Mouse (Mus musculus): ENCODE results near the gene Adamts15. TPM values are rescaled to one million over a fixed set of nuclear protein-coding genes. Genes with fewer than 3 reads are reported as not detected.

The Adamts15 gene
- total RNA-seq, 2 experiments from 2014 or later: 4.3 to 8.8 TPM

DNA sequence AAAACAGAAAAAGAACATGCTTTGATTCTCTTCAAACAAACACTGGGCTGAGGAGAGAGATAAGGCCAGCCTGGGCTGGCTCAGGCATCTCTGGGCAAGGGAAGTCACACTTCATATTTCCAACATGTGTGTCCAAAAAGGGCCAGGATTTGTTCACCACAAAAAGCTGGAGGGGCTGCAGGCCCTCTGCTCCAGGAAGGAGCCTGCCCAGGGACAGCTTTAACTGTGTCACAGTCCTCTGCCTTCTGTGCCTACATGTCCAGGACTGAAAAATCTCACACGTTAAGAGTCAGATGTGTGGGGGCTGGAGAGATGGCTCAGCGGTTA, 42.3 kb downstream of the Adamts15 start:
- DNase-seq: no peak

DNA sequence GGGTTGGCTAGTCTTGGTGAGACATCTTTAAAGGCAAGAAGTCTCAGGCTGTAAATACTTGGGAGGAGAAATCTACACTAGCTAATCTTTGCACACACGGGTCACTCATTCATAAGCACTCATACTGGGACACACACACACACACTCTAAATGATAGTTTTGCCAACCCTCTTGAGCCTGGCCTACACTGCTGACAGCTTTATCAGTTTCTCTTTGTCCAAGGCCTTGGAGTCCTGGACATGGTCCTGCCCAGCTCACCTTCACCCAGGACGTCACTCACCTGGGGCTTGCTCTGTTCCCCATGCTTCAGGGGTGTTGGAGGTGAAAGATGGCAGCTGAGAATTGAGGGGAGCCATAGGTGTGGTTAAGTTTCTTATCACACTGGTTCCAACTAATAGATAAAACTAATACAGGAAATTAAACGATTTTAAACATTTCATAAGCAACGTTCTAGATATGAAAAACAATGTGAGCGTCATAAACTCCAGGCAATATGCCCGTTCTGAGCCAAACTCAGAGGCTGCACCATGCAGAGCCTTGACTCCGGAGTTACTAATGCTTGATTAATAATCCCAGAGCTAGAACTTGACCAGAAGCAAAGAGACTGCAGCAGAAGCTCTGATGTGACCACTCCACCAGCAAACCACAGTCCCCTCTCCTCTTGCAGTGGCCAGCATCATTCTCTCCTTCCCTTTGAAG, 42.9 kb downstream of the Adamts15 start:
- DNase-seq: no peak

DNA sequence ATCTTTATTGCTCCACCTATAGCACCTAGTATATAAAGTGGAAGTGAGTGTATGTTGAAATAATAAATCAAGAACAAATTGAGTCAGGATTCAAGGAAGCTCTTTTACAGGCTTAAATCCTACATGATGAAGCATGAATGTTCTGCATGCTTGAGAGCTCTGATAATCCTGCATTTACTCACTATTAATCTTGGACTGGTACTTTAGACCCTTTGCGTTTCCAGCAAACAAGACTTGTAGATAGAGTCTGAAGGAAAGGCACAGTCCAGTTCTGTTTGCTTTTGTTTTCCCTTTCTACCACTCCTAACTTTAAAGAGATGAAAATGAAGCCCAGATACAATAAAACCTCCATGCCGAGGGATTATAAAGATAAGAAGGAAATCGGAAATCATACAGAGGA, 45.7 kb downstream of the Adamts15 start:
- DNase-seq: no peak

- DNase-seq: no peak
Observed at GRCm38 (mm10) chr9:30855837-30856236, 66.4 kb downstream of the Adamts15 start.

DNA sequence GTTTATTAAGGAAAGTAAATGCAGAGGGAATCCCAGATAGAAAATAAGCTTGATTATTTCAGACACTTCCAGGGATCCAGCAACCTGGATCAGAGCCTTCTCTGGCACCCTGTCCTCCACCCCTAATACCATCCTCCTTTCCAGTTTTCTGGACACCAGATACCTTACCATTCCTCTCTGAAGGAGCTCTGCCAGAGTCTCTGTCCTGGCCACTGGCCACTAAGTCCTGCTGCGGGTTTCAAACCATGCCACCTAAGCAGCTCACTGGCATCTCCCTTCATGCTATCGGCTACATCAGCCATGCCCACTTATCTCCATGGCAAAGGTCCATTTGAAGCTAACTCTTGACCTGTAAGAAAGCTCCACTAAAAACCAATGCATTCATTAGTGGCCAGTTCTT, 70.4 kb downstream of the Adamts15 start:
- DNase-seq: no peak

DNA sequence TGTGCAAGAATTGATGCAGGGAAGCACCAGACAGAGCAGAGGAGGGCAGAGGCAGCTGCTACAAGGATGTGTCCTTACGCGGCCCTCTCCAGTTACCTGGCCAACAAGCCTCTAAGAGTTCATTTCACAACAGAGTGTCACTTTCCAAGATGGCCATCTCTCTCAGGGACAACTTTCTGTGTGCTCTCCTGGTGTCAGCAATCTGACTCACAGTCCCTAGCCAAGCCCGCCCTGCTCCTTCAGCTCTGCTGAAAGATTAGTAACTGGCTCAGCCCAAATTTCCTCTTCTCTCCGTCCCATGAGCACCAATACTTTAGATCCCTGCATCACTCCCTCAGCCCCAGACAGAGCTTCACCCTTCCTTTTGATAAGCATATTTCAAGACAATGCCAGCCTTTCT, 72.3 kb downstream of the Adamts15 start:
- peak; percentile 7 to 11 for DNase-seq

DNA sequence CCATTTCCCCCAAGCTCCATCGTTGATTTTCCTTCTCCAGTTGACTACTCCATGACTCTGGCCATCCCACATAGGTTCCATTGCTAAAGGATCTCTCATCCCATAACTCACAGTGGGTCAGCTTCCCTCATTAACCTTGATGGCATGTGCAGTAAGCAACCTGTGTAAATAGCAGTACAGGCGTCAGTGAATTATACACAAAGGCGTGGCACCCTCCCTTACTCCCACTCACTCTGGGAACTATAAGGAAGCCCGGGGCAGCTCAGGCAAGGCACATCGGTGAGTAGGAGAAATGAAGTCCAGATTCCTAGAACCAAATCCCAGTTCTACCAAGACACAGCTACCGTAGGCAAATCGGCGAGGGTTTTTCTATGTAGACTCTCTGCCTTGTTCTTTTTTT, 72.8 kb downstream of the Adamts15 start:
- no peak for DNase-seq

Other genes starting within 250 kb of the Adamts15 start
- under 1 TPM; 0.07 to 0.49 TPM for gene Adamts8, start 20.1 kb upstream of the Adamts15 start, total RNA-seq (2021)
- gene Zbtb44, start 108.2 kb upstream of the Adamts15 start, total RNA-seq (2021): 10 to 100 TPM; 37.1 to 56.3 TPM
- gene St14, start 209.4 kb upstream of the Adamts15 start, total RNA-seq (2021): under 1 TPM; 0.43 to 0.99 TPM

Data from adrenal gland, postnatal 36 days (tissue).